Mouse (Mus musculus): Measurements from ENCODE around the gene Pdcd1. TPM values are rescaled to one million over a fixed set of nuclear protein-coding genes. Genes with fewer than 3 reads are reported as not detected.
"Not testable (repeated sequence)": the region's sequence is repeated elsewhere in the genome, so short reads cannot be mapped to it uniquely, and the experiment has no call there.

Pdcd1 gene
- total RNA-seq, 2 experiments from 2014 or later: not detected

DNA sequence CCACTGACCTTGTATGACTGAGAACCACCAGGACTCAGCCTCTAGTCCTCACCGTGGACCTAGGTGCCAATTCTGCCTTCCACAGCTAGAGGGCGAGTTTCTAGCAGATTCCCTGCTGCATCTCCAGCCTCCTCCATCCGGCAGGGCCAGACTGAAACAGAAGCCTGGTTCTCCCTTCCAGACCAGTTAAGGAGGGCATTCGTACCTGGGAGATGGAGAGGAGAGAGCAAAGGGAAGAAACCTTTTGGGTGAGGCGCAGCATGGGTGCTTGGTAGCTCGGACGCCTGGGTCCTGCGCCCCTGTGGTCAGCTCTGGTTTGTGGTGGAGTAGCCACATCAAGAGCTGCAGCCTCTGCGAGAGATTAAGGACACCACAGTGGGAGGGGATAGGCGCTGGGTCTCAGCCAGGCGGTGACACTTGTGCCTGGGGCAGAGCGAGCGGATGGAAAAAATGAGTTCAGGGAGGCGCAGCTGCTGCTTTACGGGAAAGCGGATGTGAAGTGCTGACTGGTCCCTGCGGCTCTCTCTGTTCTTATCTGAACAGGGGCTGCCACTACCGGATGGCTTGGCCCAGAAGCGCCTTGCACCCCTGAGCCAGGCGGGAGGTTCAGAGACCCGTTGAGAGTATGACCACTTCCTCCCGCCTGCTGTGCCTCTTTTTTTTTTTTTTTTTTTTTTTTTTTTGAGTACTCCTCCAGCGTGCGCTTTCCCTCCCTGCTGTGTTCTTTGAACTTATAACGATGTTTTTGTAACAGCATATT is 17.2 kb downstream of the Pdcd1 start:
- intact Hi-C loops (cut with DNase I): loop anchor here (1.0 kb wide), 1 partner anchor 44 kb away; no protein-coding TSS in a partner anchor
- DNase-seq: peak; percentile 90 to 92

DNA sequence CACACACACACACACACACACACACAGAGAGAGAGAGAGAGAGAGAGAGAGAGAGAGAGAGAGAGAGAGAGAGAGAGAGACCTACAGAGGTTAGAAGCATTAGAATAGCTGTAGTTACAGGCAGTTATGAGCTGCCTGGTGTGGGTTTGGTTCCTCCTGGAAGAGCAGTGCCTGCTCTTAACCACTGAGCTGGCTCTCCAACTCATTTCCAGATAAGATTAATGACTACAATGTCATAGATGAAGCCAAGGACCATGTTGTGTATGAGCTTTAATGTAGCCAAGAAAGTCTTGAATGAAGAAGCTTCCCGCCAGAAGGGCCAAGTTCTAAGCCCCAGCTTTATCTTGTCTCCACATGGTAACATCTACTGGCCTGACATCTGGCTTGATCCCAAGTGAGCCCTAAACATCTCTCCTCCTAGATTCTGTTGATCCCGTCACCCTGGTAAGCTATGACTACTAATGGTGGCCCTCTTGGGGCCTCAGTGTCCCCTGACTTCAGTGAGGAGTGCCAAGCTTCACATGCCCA is 19.2 kb downstream of the Pdcd1 start:
- intact Hi-C loops (cut with DNase I): no loop called here
- no peak for DNase-seq

DNA sequence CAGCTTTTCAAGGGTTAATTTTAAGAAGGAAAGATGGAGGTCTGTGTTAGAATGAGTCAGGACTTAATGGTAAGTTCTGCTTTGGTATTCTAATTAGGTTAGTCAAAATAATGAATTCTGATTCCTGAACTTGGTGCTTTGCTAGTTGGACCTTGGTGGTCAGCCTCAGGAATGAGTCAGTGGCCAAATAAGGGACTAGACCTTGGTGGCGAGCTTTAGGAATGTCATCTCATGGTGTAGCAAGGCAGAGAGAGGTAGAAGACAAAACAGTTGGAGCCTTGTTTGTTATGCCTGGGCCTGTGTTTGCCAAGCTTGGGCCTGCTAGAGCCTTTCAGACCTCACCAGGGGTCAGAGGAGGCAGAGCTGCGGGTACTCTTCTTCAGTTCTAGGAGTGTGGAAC is 23.6 kb downstream of the Pdcd1 start:
- DNase-seq: no peak
- intact Hi-C loops (cut with DNase I): no loop called here

DNA sequence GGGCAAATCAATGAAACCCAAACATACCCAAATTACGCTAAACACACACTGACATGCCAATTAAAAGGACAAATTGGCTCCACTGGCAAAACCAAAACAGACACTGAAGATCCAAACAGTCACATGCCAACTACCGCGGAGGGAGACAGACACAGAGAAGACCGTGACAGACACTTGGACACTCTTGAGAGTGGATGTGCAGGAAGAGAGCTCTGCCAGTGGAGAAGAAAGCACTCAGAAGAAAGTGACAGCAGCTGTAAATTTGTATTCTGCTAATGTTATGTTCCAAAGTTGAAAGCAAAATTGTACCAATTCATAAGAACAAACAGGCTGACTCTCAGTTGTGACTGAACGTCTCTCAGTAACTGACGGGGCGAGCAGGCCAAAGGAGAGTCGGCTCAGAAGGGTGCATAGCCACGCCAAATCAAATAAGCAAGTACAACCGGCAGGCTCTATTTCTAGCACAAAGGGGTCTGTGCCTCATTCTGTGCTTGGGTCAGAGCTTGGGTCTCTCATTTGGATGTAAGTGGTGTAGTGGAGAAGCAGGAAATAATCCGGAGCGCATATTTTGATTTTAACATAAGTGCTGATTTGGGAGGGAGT is 24.7 kb downstream of the Pdcd1 start:
- intact Hi-C loops (cut with DNase I): no loop called here
- no peak for DNase-seq

DNA sequence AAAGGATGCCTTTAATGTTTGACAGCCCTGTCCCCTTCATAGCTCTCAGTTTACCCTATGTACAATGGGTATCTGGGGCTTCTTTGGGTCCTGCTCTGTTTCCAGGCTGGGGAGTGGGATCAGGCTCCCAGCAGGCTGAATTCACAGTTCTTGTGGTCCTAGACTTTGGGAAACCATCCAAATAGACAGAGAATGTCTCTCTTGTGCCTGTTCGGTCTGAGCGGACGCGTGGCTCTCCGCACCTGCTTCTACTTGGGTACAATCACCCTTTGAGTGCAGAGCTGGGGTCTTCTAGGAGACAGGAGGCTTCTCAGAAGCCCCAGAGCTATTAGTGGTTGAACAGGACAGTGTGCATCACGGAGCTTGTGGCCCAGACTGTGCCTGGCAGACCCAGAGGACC is 32.2 kb downstream of the Pdcd1 start, which contains the start of gene Neu4:
Gene Neu4 (plus strand): TSS at position 301 of the 400 bp plus-strand sequence.
- intact Hi-C loops (cut with DNase I): no loop called here
- DNase-seq: no peak

DNA sequence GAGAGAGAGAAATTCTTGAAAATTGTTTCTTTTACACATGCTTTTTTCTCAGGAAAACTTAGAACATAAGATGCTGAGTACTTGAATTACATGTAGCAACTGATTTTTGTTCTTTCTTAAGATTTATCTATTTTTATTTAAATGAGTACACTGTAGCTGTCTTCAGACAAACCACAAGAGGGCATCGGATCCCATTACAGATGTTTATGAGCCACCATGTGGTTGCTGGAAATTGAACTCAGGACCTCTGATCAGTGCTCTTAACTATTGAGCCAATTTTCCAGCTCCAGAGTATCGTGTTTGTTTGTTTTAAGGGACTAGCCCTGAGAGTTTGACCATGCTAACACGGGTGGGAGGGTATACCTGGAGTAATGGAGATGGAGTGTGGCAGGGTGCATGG is 40.7 kb downstream of the Pdcd1 start:
- DNase-seq: no peak
- intact Hi-C loops (cut with DNase I): no loop called here

DNA sequence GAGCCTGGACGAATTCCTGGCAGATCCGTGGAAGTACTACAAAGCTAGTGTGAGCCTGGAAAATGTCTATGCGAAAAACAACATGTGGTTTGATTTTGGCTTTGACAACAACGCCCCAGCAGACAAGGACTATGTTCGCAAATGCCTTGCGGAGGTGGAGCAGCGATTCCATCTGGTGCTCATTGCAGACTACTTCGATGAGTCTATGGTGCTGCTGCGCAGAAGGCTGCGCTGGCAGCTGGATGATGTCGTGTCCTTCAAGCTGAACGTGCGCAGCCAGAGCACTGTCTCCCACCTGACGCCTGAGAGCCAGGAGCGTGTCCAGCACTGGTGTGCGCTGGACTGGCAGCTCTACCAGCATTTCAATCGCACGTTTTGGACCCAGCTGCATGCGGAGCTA is 43.5 kb downstream of the Pdcd1 start:
- intact Hi-C loops (cut with DNase I); DNase-seq: not testable (repeated sequence)

DNA sequence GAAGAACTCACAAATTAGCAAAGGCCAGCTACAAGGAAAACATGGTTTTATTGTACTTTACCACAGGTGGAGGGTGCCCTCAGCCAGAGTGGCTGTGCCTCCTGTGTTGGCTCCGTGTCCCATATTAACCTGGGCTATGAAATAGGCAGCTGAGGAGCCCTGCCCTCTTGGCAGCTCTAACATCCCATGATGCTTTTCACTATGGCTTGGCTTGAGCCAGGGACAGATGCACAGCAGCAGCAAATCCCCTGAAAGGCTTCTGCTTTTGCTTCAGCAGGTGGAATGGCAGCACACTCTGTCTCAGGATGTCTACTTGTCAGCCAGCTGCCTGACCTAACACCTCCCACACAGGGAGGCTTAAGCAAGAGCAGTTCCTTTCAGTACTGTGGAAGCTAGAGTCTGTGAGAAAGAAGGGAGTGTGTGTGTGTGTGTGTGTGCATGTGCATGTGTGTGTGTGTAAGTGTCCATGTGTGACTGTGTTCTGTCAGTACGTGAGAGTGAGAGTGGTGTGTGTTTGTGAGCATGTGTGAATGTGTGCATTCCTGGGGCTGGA is 46.3 kb downstream of the Pdcd1 start:
- DNase-seq; intact Hi-C loops (cut with DNase I): not testable (repeated sequence)

DNA sequence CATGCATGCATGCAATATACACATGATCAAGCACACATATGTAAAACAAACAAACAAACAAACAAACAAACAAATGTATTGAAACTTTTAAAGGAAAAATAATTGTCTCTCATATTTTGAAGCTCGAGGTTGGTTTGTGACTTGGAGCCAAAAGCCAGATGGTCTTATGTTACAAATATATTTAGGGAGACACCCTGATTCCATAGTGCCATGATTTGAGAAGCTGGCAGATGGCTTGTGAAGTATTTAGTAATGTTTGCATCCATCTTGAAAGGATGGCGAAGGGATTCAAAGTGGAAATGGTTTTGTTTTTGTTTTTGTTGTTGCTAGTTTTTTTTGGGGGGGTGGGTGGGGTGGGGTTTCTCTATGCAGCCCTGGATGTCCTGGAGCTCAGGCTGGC is 51.3 kb downstream of the Pdcd1 start:
- intact Hi-C loops (cut with DNase I): no loop called here
- no peak for DNase-seq

DNA sequence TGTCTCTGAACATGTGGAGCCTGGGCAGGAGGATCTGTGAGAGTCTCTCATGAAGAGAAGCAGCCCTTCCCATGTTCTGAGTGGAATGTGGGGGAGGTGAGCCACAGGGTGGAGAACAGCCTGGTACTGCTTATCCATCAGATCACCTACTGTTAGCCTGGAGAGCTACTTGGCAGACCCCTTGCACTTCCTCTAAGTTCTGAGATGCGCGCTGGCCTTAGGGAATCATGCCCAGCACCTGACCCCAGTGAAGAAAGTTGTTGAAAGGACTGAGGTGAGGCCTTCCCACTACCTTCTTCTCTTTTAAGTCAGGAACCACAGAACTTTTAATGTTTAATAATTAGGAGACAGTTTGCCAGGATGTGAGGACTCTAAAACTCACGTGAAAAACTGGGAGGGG is 60.9 kb downstream of the Pdcd1 start:
- intact Hi-C loops (cut with DNase I); DNase-seq: not testable (repeated sequence)

DNA sequence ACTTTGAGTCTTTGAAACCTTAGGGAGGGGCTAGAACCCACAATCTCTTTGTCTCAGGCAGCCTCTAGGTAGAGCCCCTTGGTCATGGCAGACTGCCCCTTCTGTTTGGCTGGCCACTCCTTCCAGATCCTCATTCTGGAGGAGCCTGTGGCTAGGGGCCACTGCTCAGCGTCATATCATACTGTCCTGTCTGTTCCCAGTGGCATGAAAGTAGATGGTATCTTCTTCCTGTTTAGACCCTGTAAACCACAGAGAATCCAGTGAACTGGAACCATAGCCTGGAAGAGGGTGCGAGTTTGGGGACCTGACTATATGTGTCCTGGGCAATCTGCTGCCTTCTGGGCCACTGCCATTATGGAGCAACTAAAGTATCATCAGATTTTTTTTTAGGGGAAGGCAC is 61.3 kb downstream of the Pdcd1 start:
- intact Hi-C loops (cut with DNase I); DNase-seq: not testable (repeated sequence)

DNA sequence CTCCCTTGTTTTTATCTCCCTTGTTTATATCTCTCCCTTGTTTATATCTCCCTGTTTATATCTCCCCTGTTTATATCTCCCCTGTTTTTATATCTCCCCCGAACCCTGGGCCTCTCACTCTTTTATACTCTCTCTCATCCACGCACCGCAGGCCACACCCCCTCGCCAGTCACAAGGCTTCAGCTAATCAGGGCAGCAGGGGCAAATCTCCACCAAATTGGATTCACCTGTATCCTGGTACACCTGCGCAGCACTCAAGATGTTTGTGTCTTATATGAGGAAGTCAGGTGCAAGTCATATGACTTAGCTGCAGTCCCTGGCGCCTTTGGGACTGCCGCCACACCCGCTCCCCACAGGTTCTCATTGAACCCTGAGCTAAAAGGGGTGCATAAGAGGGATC is 62.1 kb downstream of the Pdcd1 start, which contains the start of gene Gal3st2c:
Gene Gal3st2c (plus strand): TSS at position 301 of the 400 bp plus-strand sequence.
- intact Hi-C loops (cut with DNase I); DNase-seq: not testable (repeated sequence)

DNA sequence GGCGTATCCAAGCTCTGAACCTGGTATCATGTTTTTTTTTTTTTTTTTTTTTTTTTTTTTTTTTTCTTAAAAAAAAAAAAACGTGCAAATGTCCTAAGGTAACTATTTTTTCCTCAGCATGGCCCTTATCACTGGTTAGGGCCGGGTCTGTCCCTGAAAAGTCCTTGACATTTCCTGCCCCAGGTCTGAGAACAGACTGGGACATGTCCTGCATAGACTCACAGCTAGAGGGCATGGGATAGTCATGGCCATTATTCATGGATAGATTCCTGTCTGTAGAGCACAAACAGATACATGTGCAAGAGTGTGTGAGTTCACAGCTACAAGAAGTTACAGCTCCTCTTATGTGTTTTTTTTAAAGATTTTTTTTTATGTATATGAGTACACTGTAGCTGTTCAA is 63.6 kb downstream of the Pdcd1 start:
- DNase-seq: no peak
- intact Hi-C loops (cut with DNase I): loop anchor here (5.0 kb wide), 1 partner anchor 89 kb away; no protein-coding TSS in a partner anchor

Other genes with a start within 250 kb of the Pdcd1 start
- gene Ing5, start 248.6 kb downstream of the Pdcd1 start, total RNA-seq (2021): 10 to 100 TPM in 1 of 2 experiments, 1 to 10 TPM in 1; 9.8 to 10.4 TPM
- gene D2hgdh, start 227.6 kb downstream of the Pdcd1 start, total RNA-seq (2021): 10 to 100 TPM; 27.6 to 31.3 TPM
- gene Gal3st2, start 191.2 kb downstream of the Pdcd1 start, total RNA-seq (2021): under 1 TPM; 0.62 to 0.87 TPM
- gene Gal3st2b, start 134.2 kb downstream of the Pdcd1 start, total RNA-seq (2021): under 1 TPM; 0.48 to 0.87 TPM
- gene Gal3st2c, start 62.0 kb downstream of the Pdcd1 start, total RNA-seq (2021): under 1 TPM; 0.55 to 0.77 TPM
- not detected for gene Neu4, start 32.1 kb downstream of the Pdcd1 start, total RNA-seq (2021)